ENCODE assay signal across 12 mouse cellular contexts in genomic region chr4:117849506-117849905, GRCm38 (mm10). TPM values are rescaled to one million over a fixed set of nuclear protein-coding genes. Genes with fewer than 3 reads are reported as not detected.
DNase-seq lines count a peak whose midpoint lies in the region; ATAC-seq and TF ChIP-seq lines count a peak whose summit lies in the region.
"Had no signal": no experiment of that assay in that cellular context is flagged by ENCODE, and none has a peak within 500 bp of the region (broad histone marks: within the 10 kb centered on the region; RNA-seq: fewer than 3 reads in every experiment).

No protein-coding gene starts in this region.

- DNase-seq in cerebellum, adult 2 months: peak in 1 of 2 experiments; percentile 45
- no peak for DNase-seq in cerebellum, postnatal 25 days
- DNase-seq in forebrain, embryonic 11.5 days (ENCODE audit: low spot score): no peak
- no peak for DNase-seq in hindbrain, embryonic 14.5 days (ENCODE audit: low spot score)
- no peak for DNase-seq in lung, postnatal 14 days
- no peak for DNase-seq in kidney, postnatal 14 days
- no peak for DNase-seq in left cerebral cortex, adult 11 months (ENCODE audit: low spot score)
- DNase-seq: kidney, adult 9 months had no signal

- no peaks in the 10 kb centered on the region for H3K36me3 ChIP-seq in forebrain, embryonic 11.5 days (ENCODE audit: control insufficient read depth, insufficient read depth, low read length)
- no peaks in the 10 kb centered on the region for H3K36me3 ChIP-seq in hindbrain, embryonic 14.5 days (replicated peaks; ENCODE audit: control insufficient read depth, insufficient read depth)
- no peaks in the 10 kb centered on the region for H3K36me3 ChIP-seq in midbrain, embryonic 15.5 days (replicated peaks)

- no peak overlapping the region for H3K4me3 ChIP-seq in cerebellum, adult 2 months (replicated peaks; ENCODE audit: insufficient read depth, low read depth, low read length)
- H3K4me3 ChIP-seq in forebrain, embryonic 11.5 days (ENCODE audit: low read depth, low read length): no peak overlapping the region
- H3K4me3 ChIP-seq in hindbrain, embryonic 14.5 days (replicated peaks; ENCODE audit: low read length): no peak overlapping the region
- H3K4me3 ChIP-seq in midbrain, embryonic 15.5 days: no peak overlapping the region
- H3K4me3 ChIP-seq: limb, embryonic 12.5 days; liver, embryonic 15.5 days had no signal

- H3K27me3 ChIP-seq in cerebellum, adult 2 months (ENCODE audit: control insufficient read depth, insufficient read depth, low read length): no peaks in the 10 kb centered on the region
- H3K27me3 ChIP-seq in forebrain, embryonic 11.5 days (ENCODE audit: control insufficient read depth, insufficient read depth, low read length): no peaks in the 10 kb centered on the region
- H3K27me3 ChIP-seq in hindbrain, embryonic 14.5 days (ENCODE audit: control insufficient read depth, insufficient read depth, low read length): no peaks in the 10 kb centered on the region
- H3K27me3 ChIP-seq in midbrain, embryonic 15.5 days (replicated peaks): no peaks in the 10 kb centered on the region; the same call in 1 of the 2 replicates
- H3K27me3 ChIP-seq: limb, embryonic 12.5 days; liver, embryonic 15.5 days; Patski had no signal

- H3K9me3 ChIP-seq in forebrain, embryonic 11.5 days (ENCODE audit: control insufficient read depth, low read length): no peaks in the 10 kb centered on the region
- H3K9me3 ChIP-seq in hindbrain, embryonic 14.5 days (ENCODE audit: control insufficient read depth, low read length): no peaks in the 10 kb centered on the region
- H3K9me3 ChIP-seq in midbrain, embryonic 15.5 days: no peaks in the 10 kb centered on the region
- H3K9me3 ChIP-seq: limb, embryonic 12.5 days; liver, embryonic 15.5 days had no signal

- H3K9ac ChIP-seq in forebrain, embryonic 11.5 days (ENCODE audit: low read length): peak overlapping the region; percentile 32
- H3K9ac ChIP-seq in hindbrain, embryonic 14.5 days: no peak overlapping the region
- H3K9ac ChIP-seq in midbrain, embryonic 15.5 days: no peak overlapping the region
- H3K9ac ChIP-seq: limb, embryonic 12.5 days; liver, embryonic 15.5 days had no signal

- no peak for ATAC-seq in forebrain, embryonic 11.5 days (replicated peaks; ENCODE audit: low FRiP score)
- peak; percentile 63; the same call in 1 of the 2 replicates for ATAC-seq in hindbrain, embryonic 14.5 days (ENCODE audit: low FRiP score)
- ATAC-seq in midbrain, embryonic 15.5 days (replicated peaks): peak; percentile 70
- ATAC-seq: Patski had no signal

- peaks cover 19% of the 10 kb centered on the region for H3K4me1 ChIP-seq in cerebellum, adult 2 months (ENCODE audit: control insufficient read depth, insufficient read depth, low read length)
- peaks cover 8% of the 10 kb centered on the region; the same call in 1 of the 2 replicates for H3K4me1 ChIP-seq in forebrain, embryonic 11.5 days (replicated peaks; ENCODE audit: control insufficient read depth, insufficient read depth, low read length)
- peaks cover 13% of the 10 kb centered on the region; the same call in 1 of the 2 replicates for H3K4me1 ChIP-seq in hindbrain, embryonic 14.5 days (replicated peaks; ENCODE audit: control insufficient read depth, insufficient read depth, low read length)
- peaks cover 11% of the 10 kb centered on the region; the same call in 1 of the 2 replicates for H3K4me1 ChIP-seq in midbrain, embryonic 15.5 days

- peak overlapping the region; percentile 29; the same call in 1 of the 2 replicates for H3K27ac ChIP-seq in cerebellum, adult 2 months (ENCODE audit: insufficient read depth, low read length)
- H3K27ac ChIP-seq in forebrain, embryonic 11.5 days (ENCODE audit: low read depth, low read length): no peak overlapping the region
- peak overlapping the region; percentile 40; the same call in 1 of the 2 replicates for H3K27ac ChIP-seq in hindbrain, embryonic 14.5 days
- no peak overlapping the region for H3K27ac ChIP-seq in midbrain, embryonic 15.5 days
- H3K27ac ChIP-seq: limb, embryonic 12.5 days; liver, embryonic 15.5 days had no signal

- no peak overlapping the region for H3K4me2 ChIP-seq in forebrain, embryonic 11.5 days (ENCODE audit: low read depth, low read length, severe bottlenecking)
- no peak overlapping the region for H3K4me2 ChIP-seq in hindbrain, embryonic 14.5 days (replicated peaks)
- no peak overlapping the region for H3K4me2 ChIP-seq in midbrain, embryonic 15.5 days
- H3K4me2 ChIP-seq: limb, embryonic 12.5 days; liver, embryonic 15.5 days had no signal

- 64% methylated on average over 5 of the region's 5 CpGs for whole genome bisulfite sequencing in cerebellum, adult 2 months
- WGBS in forebrain, embryonic 11.5 days: 27% methylated on average over 5 of the region's 5 CpGs
- WGBS in hindbrain, embryonic 14.5 days: 15% methylated on average over 5 of the region's 5 CpGs
- 13% methylated on average over 5 of the region's 5 CpGs for WGBS in midbrain, embryonic 15.5 days

- no peak for TF ChIP-seq POLR2A in cerebellum, adult 2 months (IDR thresholded peaks at IDR 0.05; ENCODE audit: borderline replicate concordance, insufficient read depth, low read length)

- TF ChIP-seq CTCF in cerebellum, adult 2 months (IDR thresholded peaks at IDR 0.05; ENCODE audit: borderline replicate concordance, insufficient read depth, low read depth, low read length): no peak

RNA-seq across cellular contexts. Expression of gene Slc6a9, which starts 15.2 kb away (rescaled TPM):
- polyA plus RNA-seq in cerebellum, adult 2 months (2012; rRNA removed): 178 and 197 TPM in 2 replicates
- polyA plus RNA-seq in forebrain, embryonic 11.5 days (2014; fragmentation: Nextera tagmentation; extraction: Ambion mirVana): 8.1 and 9.0 TPM in 2 replicates
- polyA plus RNA-seq in hindbrain, embryonic 14.5 days (2014; fragmentation: Nextera tagmentation; extraction: Ambion mirVana): 33.7 and 37.1 TPM in 2 replicates
- 32.3 and 33.0 TPM in 2 replicates for polyA plus RNA-seq in midbrain, embryonic 15.5 days (2015; fragmentation: Nextera tagmentation; extraction: Ambion mirVana)

RNA-seq across cellular contexts. Expression of gene Ccdc24, which starts 22.9 kb away (rescaled TPM):
- 1.8 and 3.4 TPM in 2 replicates for polyA plus RNA-seq in cerebellum, adult 2 months (2012; rRNA removed)
- 1.7 and 2.1 TPM in 2 replicates for polyA plus RNA-seq in forebrain, embryonic 11.5 days (2014; fragmentation: Nextera tagmentation; extraction: Ambion mirVana)
- 2.5 and 3.9 TPM in 2 replicates for polyA plus RNA-seq in hindbrain, embryonic 14.5 days (2014; fragmentation: Nextera tagmentation; extraction: Ambion mirVana)
- polyA plus RNA-seq in midbrain, embryonic 15.5 days (2015; fragmentation: Nextera tagmentation; extraction: Ambion mirVana): 2.7 and 3.2 TPM in 2 replicates

RNA-seq across cellular contexts. Expression of gene B4galt2, which starts 33.8 kb away (rescaled TPM):
- polyA plus RNA-seq in cerebellum, adult 2 months (2012; rRNA removed): 41.0 and 42.0 TPM in 2 replicates
- 31.3 and 34.5 TPM in 2 replicates for polyA plus RNA-seq in forebrain, embryonic 11.5 days (2014; fragmentation: Nextera tagmentation; extraction: Ambion mirVana)
- polyA plus RNA-seq in hindbrain, embryonic 14.5 days (2014; fragmentation: Nextera tagmentation; extraction: Ambion mirVana): 78.0 and 81.4 TPM in 2 replicates
- polyA plus RNA-seq in midbrain, embryonic 15.5 days (2015; fragmentation: Nextera tagmentation; extraction: Ambion mirVana): 65.4 and 67.7 TPM in 2 replicates

RNA-seq across cellular contexts. Expression of gene Atp6v0b, which starts 37.6 kb away (rescaled TPM):
- polyA plus RNA-seq in cerebellum, adult 2 months (2012; rRNA removed): 669 and 676 TPM in 2 replicates
- 187 and 195 TPM in 2 replicates for polyA plus RNA-seq in forebrain, embryonic 11.5 days (2014; fragmentation: Nextera tagmentation; extraction: Ambion mirVana)
- polyA plus RNA-seq in hindbrain, embryonic 14.5 days (2014; fragmentation: Nextera tagmentation; extraction: Ambion mirVana): 589 and 599 TPM in 2 replicates
- 617 and 618 TPM in 2 replicates for polyA plus RNA-seq in midbrain, embryonic 15.5 days (2015; fragmentation: Nextera tagmentation; extraction: Ambion mirVana)

RNA-seq across cellular contexts. Expression of gene Dph2, which starts 42.3 kb away (rescaled TPM):
- 16.6 and 18.0 TPM in 2 replicates for polyA plus RNA-seq in cerebellum, adult 2 months (2012; rRNA removed)
- 28.4 and 32.4 TPM in 2 replicates for polyA plus RNA-seq in forebrain, embryonic 11.5 days (2014; fragmentation: Nextera tagmentation; extraction: Ambion mirVana)
- polyA plus RNA-seq in hindbrain, embryonic 14.5 days (2014; fragmentation: Nextera tagmentation; extraction: Ambion mirVana): 22.9 and 25.1 TPM in 2 replicates
- polyA plus RNA-seq in midbrain, embryonic 15.5 days (2015; fragmentation: Nextera tagmentation; extraction: Ambion mirVana): 24.0 and 25.5 TPM in 2 replicates

Comparison
In these comparisons a context has a peak if more than half of its experiments do, and no peak if none do; other contexts are left out.
1. H3K27ac ChIP-seq: peak in cerebellum, adult 2 months (single experiment) and hindbrain, embryonic 14.5 days (single experiment); none in forebrain, embryonic 11.5 days (single experiment) and midbrain, embryonic 15.5 days (single experiment).